ENCODE assay signal across 9 mouse cellular contexts in the genomic region with DNA sequence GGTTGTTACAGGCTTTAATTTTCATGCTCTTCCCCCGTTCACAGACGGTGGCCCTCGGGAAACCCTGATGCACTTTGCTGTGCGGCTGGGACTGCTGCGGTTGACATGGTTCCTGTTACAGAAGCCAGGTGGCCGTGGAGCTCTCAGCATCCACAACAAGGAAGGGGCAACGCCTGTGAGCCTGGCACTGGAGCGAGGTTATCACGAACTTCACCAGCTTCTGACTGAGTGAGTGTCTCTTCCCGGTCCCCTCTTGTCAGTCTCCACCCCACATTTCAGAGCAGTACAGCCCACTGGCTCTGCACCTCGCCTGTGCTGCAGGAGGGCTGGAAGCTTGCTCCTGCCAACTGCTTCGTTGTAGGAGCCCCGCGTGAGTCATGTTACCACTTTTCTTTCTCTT.
DNase-seq lines count a peak whose midpoint lies in the region; ATAC-seq and TF ChIP-seq lines count a peak whose summit lies in the region.
"Had no signal": no experiment of that assay in that cellular context is flagged by ENCODE, and none has a peak within 500 bp of the region (broad histone marks: within the 10 kb centered on the region; RNA-seq: fewer than 3 reads in every experiment).

No protein-coding gene starts in this region.

- no peak for ATAC-seq in forebrain, postnatal 0 days
- no peak for ATAC-seq in midbrain, embryonic 16.5 days

- H3K27me3 ChIP-seq in forebrain, postnatal 0 days (ENCODE audit: insufficient read depth, low read length) = no peaks in the 10 kb centered on the region
- no peaks in the 10 kb centered on the region for H3K27me3 ChIP-seq in midbrain, embryonic 16.5 days (ENCODE audit: control insufficient read depth, insufficient read depth, low read depth, low read length)

- H3K4me3 ChIP-seq in forebrain, postnatal 0 days (ENCODE audit: low read depth, low read length) = no peak overlapping the region
- H3K4me3 ChIP-seq in midbrain, embryonic 16.5 days (ENCODE audit: low read depth, low read length) = no peak overlapping the region

- WGBS in forebrain, postnatal 0 days = 82% methylated on average over 14 of the region's 14 CpGs
- 79% methylated on average over 14 of the region's 14 CpGs for WGBS in midbrain, embryonic 16.5 days

- no peak overlapping the region for H3K9ac ChIP-seq in forebrain, postnatal 0 days
- no peak overlapping the region for H3K9ac ChIP-seq in midbrain, embryonic 16.5 days (ENCODE audit: low read depth, low read length)

- intact Hi-C loops in left cerebral cortex, postnatal 14 days (cut with DNase I) = no loop called here

- no peaks in the 10 kb centered on the region for H3K9me3 ChIP-seq in forebrain, postnatal 0 days (ENCODE audit: low read length)
- H3K9me3 ChIP-seq in midbrain, embryonic 16.5 days (replicated peaks; ENCODE audit: control insufficient read depth, low read length, poor library complexity, severe bottlenecking) = no peaks in the 10 kb centered on the region

- DNase-seq in CD4-positive helper T cell, adult 2 months (ENCODE audit: low read depth, low spot score) = peak; percentile 71
- DNase-seq in MEL-GATA-1-ER (ENCODE audit: extremely low read depth, low read depth) = peak; percentile 71
- DNase-seq in induced T-regulatory cell, adult 2 months (ENCODE audit: low read depth) = peak; percentile 78
- DNase-seq in natural killer cell, adult 2 months (ENCODE audit: low spot score in 2 of 2) = peak; percentile 46 to 79
- no peak for DNase-seq in left cerebral cortex, postnatal 14 days (ENCODE audit: low spot score in 2 of 2)
- no peak for DNase-seq in forebrain, postnatal 0 days
- DNase-seq in adrenal gland, postnatal 25 days = no peak

- no peaks in the 10 kb centered on the region for H3K36me3 ChIP-seq in forebrain, postnatal 0 days (ENCODE audit: insufficient read depth)
- no peaks in the 10 kb centered on the region for H3K36me3 ChIP-seq in midbrain, embryonic 16.5 days (ENCODE audit: control insufficient read depth, insufficient read depth, low read length)

- H3K27ac ChIP-seq in forebrain, postnatal 0 days (ENCODE audit: low read depth, low read length) = no peak overlapping the region
- H3K27ac ChIP-seq in midbrain, embryonic 16.5 days (ENCODE audit: low read length) = no peak overlapping the region
- H3K27ac ChIP-seq: macrophage had no signal

- no peaks in the 10 kb centered on the region for H3K4me1 ChIP-seq in forebrain, postnatal 0 days (ENCODE audit: insufficient read depth)
- no peaks in the 10 kb centered on the region for H3K4me1 ChIP-seq in midbrain, embryonic 16.5 days (ENCODE audit: control insufficient read depth, insufficient read depth, low read length)

- no peak for TF ChIP-seq CTCF in forebrain, postnatal 0 days (IDR thresholded peaks at IDR 0.05; ENCODE audit: low read depth)

- no peak overlapping the region for H3K4me2 ChIP-seq in forebrain, postnatal 0 days (ENCODE audit: low read depth)
- H3K4me2 ChIP-seq in midbrain, embryonic 16.5 days (ENCODE audit: low read length) = no peak overlapping the region

Comparison
In these comparisons a context has a peak if more than half of its experiments do, and no peak if none do; other contexts are left out.
1. DNase-seq: peak in CD4-positive helper T cell, adult 2 months (single experiment), MEL-GATA-1-ER (single experiment), induced T-regulatory cell, adult 2 months (single experiment) and natural killer cell, adult 2 months (2 of 2); none in left cerebral cortex, postnatal 14 days (0 of 2), forebrain, postnatal 0 days (single experiment) and adrenal gland, postnatal 25 days (single experiment).